Mouse (Mus musculus) brain, embryonic 18.5 days (tissue): ENCODE data around the gene C1qc.

ENCODE experiments used
- DNase-seq: peaks from one replicate; pipeline ENCODE4 v3.0.0-alpha.2; 2012; ENCODE audit warnings: low read depth, low spot score

C1qc gene

GRCm38 (mm10) chr4:136892811-136893210, at the start of gene C1qc:
C1qc (minus strand) TSS chr4:136893065.
- DNase-seq, result no peak

- DNase-seq, result no peak
Observed at GRCm38 (mm10) chr4:136937935-136938334, 45.1 kb upstream of the C1qc start.

GRCm38 (mm10) chr4:136937344-136937743, 44.5 kb upstream of the C1qc start:
- DNase-seq, result no peak

- DNase-seq, result no peak
Observed at GRCm38 (mm10) chr4:136934746-136935613, 42.1 kb upstream of the C1qc start.

GRCm38 (mm10) chr4:136930474-136930873, 37.6 kb upstream of the C1qc start:
- no peak for DNase-seq

- no peak for DNase-seq
Observed at GRCm38 (mm10) chr4:136928928-136929327, 36.1 kb upstream of the C1qc start.

- DNase-seq, result no peak
Observed at GRCm38 (mm10) chr4:136925804-136926203, 32.9 kb upstream of the C1qc start.

- DNase-seq, result no peak
Observed at GRCm38 (mm10) chr4:136924529-136924928, 31.7 kb upstream of the C1qc start.

- DNase-seq, result no peak
Observed at GRCm38 (mm10) chr4:136919526-136919925, 26.7 kb upstream of the C1qc start.

- no peak for DNase-seq
Observed at GRCm38 (mm10) chr4:136918834-136919233, 26.0 kb upstream of the C1qc start.

GRCm38 (mm10) chr4:136917165-136917524, 24.3 kb upstream of the C1qc start:
- DNase-seq, result no peak

- DNase-seq, result no peak
Observed at GRCm38 (mm10) chr4:136916359-136917164, 23.7 kb upstream of the C1qc start.

GRCm38 (mm10) chr4:136912841-136913240, 20.0 kb upstream of the C1qc start:
- no peak for DNase-seq

- DNase-seq, result no peak
Observed at GRCm38 (mm10) chr4:136911804-136912203, 18.9 kb upstream of the C1qc start.

- no peak for DNase-seq
Observed at GRCm38 (mm10) chr4:136911211-136911646, 18.4 kb upstream of the C1qc start.

GRCm38 (mm10) chr4:136907809-136908208, 14.9 kb upstream of the C1qc start:
- DNase-seq, result no peak

GRCm38 (mm10) chr4:136907033-136907432, 14.2 kb upstream of the C1qc start:
- no peak for DNase-seq

GRCm38 (mm10) chr4:136904767-136905539, 12.1 kb upstream of the C1qc start:
- no peak for DNase-seq

GRCm38 (mm10) chr4:136899154-136899553, 6.3 kb upstream of the C1qc start:
- no peak for DNase-seq

- no peak for DNase-seq
Observed at GRCm38 (mm10) chr4:136898637-136899036, 5.8 kb upstream of the C1qc start, which contains the start of gene C1qa. C1qa (minus strand) TSS chr4:136898803.

- no peak for DNase-seq
Observed at GRCm38 (mm10) chr4:136898084-136898598, 5.3 kb upstream of the C1qc start.

- no peak for DNase-seq
Observed at GRCm38 (mm10) chr4:136896461-136896860, 3.6 kb upstream of the C1qc start.
